32 mouse cellular contexts compared by ENCODE assay signal in genomic region chr4:43897209-43897608, GRCm38 (mm10). TPM values are rescaled to one million over a fixed set of nuclear protein-coding genes. Genes with fewer than 3 reads are reported as not detected.
A peak's percentile ranks its signal among the peaks of the same experiment; 100 is the strongest.
DNase-seq lines count a peak whose midpoint lies in the region; ATAC-seq and TF ChIP-seq lines count a peak whose summit lies in the region.
"Had no signal": no experiment of that assay in that cellular context is flagged by ENCODE, and none has a peak within 500 bp of the region (broad histone marks: within the 10 kb centered on the region; RNA-seq: fewer than 3 reads in every experiment).

No protein-coding gene starts in this region.

- no peaks in the 10 kb centered on the region for H3K27me3 ChIP-seq in CH12.LX (replicated peaks)
- no peaks in the 10 kb centered on the region for H3K27me3 ChIP-seq in midbrain, embryonic 16.5 days (ENCODE audit: control insufficient read depth, insufficient read depth, low read depth, low read length)
- H3K27me3 ChIP-seq: embryonic facial prominence, embryonic 12.5 days; forebrain, embryonic 13.5 days; forebrain, embryonic 15.5 days; Patski had no signal

- no peak overlapping the region for H3K27ac ChIP-seq in CH12.LX (ENCODE audit: insufficient read depth, low read depth)
- H3K27ac ChIP-seq in midbrain, embryonic 16.5 days (ENCODE audit: low read length): no peak overlapping the region
- H3K27ac ChIP-seq: embryonic facial prominence, embryonic 10.5 days; embryonic facial prominence, embryonic 12.5 days; forebrain, embryonic 13.5 days; forebrain, embryonic 15.5 days had no signal

- TF ChIP-seq CTCF in CH12.LX (conservative IDR thresholded peaks at IDR 0.05 in 1 of 2, IDR thresholded peaks at IDR 0.05 in 1 of 2; ENCODE audit: low read depth in 2 of 2, low read length in 2 of 2): no peak

- TF ChIP-seq RAD21 in CH12.LX (IDR thresholded peaks at IDR 0.05; ENCODE audit: low read depth, low read length): no peak

- no peaks in the 10 kb centered on the region for H3K36me3 ChIP-seq in CH12.LX (replicated peaks in 1 of 2; ENCODE audit: control insufficient read depth in 1 of 2, insufficient read depth in 1 of 2, low read length in 1 of 2)
- H3K36me3 ChIP-seq in midbrain, embryonic 16.5 days (ENCODE audit: control insufficient read depth, insufficient read depth, low read length): peaks cover 5% of the 10 kb centered on the region; the same call in 1 of the 2 replicates

- H3K9ac ChIP-seq in CH12.LX (ENCODE audit: insufficient read depth, low read depth): no peak overlapping the region
- no peak overlapping the region for H3K9ac ChIP-seq in midbrain, embryonic 16.5 days (ENCODE audit: low read depth, low read length)
- H3K9ac ChIP-seq: embryonic facial prominence, embryonic 12.5 days; forebrain, embryonic 13.5 days; forebrain, embryonic 15.5 days; forebrain, postnatal 0 days had no signal

- H3K4me3 ChIP-seq in CH12.LX (replicated peaks in 1 of 3; ENCODE audit: low read depth in 2 of 3, low read length in 2 of 3, poor library complexity in 1 of 3): no peak overlapping the region
- no peak overlapping the region for H3K4me3 ChIP-seq in midbrain, embryonic 16.5 days (ENCODE audit: low read depth, low read length)
- H3K4me3 ChIP-seq: embryonic facial prominence, embryonic 10.5 days; embryonic facial prominence, embryonic 12.5 days; forebrain, embryonic 13.5 days; forebrain, embryonic 15.5 days had no signal

- peak; percentile 17 for DNase-seq in 3T3-L1 (ENCODE audit: low read depth, low spot score)
- peak; percentile 53 for DNase-seq in 416B (ENCODE audit: low read depth)
- DNase-seq in CH12.LX (ENCODE audit: extremely low read depth): peak; percentile 20
- peak; percentile 42 for DNase-seq in brain, adult 2 months (ENCODE audit: low read depth, low spot score)
- no peak for DNase-seq in cerebellum, postnatal 14 days
- DNase-seq in ovary, postnatal 10 days (ENCODE audit: low spot score): no peak
- DNase-seq: adrenal gland, adult 8-10 months; adrenal gland, postnatal 14 days; adrenal gland, postnatal 36 days; B cell, adult 2 months; cerebellum, adult 11 months; cerebellum, adult 18-20 months; cerebellum, adult 8-10 months; cerebellum, adult 9-11 months; cerebellum, postnatal 25 days; forebrain, postnatal 0 days had no signal

- no peaks in the 10 kb centered on the region for H3K79me2 ChIP-seq in CH12.LX (replicated peaks; ENCODE audit: control insufficient read depth, extremely low read depth, insufficient read depth, poor library complexity, severe bottlenecking)

- H3K4me1 ChIP-seq in CH12.LX (ENCODE audit: control insufficient read depth in 1 of 2, insufficient read depth in 2 of 2): peaks cover 16 to 45% of the 10 kb centered on the region in 2 experiments
- no peaks in the 10 kb centered on the region for H3K4me1 ChIP-seq in midbrain, embryonic 16.5 days (ENCODE audit: control insufficient read depth, insufficient read depth, low read length)
- H3K4me1 ChIP-seq: embryonic facial prominence, embryonic 10.5 days; embryonic facial prominence, embryonic 12.5 days; forebrain, embryonic 13.5 days; forebrain, embryonic 15.5 days had no signal

- dilution Hi-C loops in CH12.LX (cut with MboI; ENCODE audit: extremely low pct_ligation_motif_present, extremely low pct_unique_long_range_greater_than_20kb, low sequenced_read_pairs): no loop called here

- no peak for TF ChIP-seq EP300 in CH12.LX (IDR thresholded peaks at IDR 0.05; ENCODE audit: low read length)

- in situ Hi-C loops in CH12.LX (cut with MboI; ENCODE audit: low pct_ligation_motif_present, low pct_unique_long_range_greater_than_20kb, low sequenced_read_pairs): no loop called here

- no peak for ATAC-seq in midbrain, embryonic 16.5 days
- ATAC-seq: activated CD4-positive, CD25-positive, alpha-beta regulatory T cell, adult 4 months; CD4-positive, CD25-positive, alpha-beta regulatory T cell, adult 4 months; forebrain, embryonic 13.5 days; forebrain, embryonic 15.5 days; forebrain, postnatal 0 days; Patski had no signal

- no peaks in the 10 kb centered on the region for H3K9me3 ChIP-seq in CH12.LX (replicated peaks; ENCODE audit: low read length)
- H3K9me3 ChIP-seq in midbrain, embryonic 16.5 days (replicated peaks; ENCODE audit: control insufficient read depth, low read length, poor library complexity, severe bottlenecking): no peaks in the 10 kb centered on the region
- H3K9me3 ChIP-seq: embryonic facial prominence, embryonic 10.5 days; embryonic facial prominence, embryonic 12.5 days; forebrain, embryonic 13.5 days; forebrain, embryonic 15.5 days had no signal

- H3K4me2 ChIP-seq in CH12.LX (ENCODE audit: insufficient read depth, low read depth, poor library complexity, severe bottlenecking): no peak overlapping the region
- H3K4me2 ChIP-seq in midbrain, embryonic 16.5 days (ENCODE audit: low read length): no peak overlapping the region
- H3K4me2 ChIP-seq: embryonic facial prominence, embryonic 12.5 days; forebrain, embryonic 13.5 days; forebrain, embryonic 15.5 days had no signal

- TF ChIP-seq POLR2A in CH12.LX (IDR thresholded peaks at IDR 0.05; ENCODE audit: low read depth, low read length): no peak

TF ChIP-seq in CH12.LX, 34 proteins besides CTCF, POLR2A, EP300 and RAD21:
- TF ChIP-seq ETS1 (conservative IDR thresholded peaks at IDR 0.05; ENCODE audit: low read depth, low read length) (no peak), KAT2A (IDR thresholded peaks at IDR 0.05; ENCODE audit: insufficient replicate concordance, low read length) (no peak), MAZ (IDR thresholded peaks at IDR 0.05; ENCODE audit: low read depth, low read length) (no peak), JUN (IDR thresholded peaks at IDR 0.05; ENCODE audit: insufficient read depth, low read depth, low read length) (no peak), MXI1 (IDR thresholded peaks at IDR 0.05; ENCODE audit: low read depth, low read length) (no peak), ZMIZ1 (IDR thresholded peaks at IDR 0.05; ENCODE audit: low read depth, low read length) (no peak), TCF12 (IDR thresholded peaks at IDR 0.05; ENCODE audit: low read depth, low read length) (no peak), SIN3A (IDR thresholded peaks at IDR 0.05; ENCODE audit: low read length) (no peak), CHD1 (IDR thresholded peaks at IDR 0.05; ENCODE audit: low read depth, low read length) (no peak), MYC (IDR thresholded peaks at IDR 0.05; ENCODE audit: low read depth, low read length) (no peak), JUND (conservative IDR thresholded peaks at IDR 0.05; ENCODE audit: low read depth, low read length) (no peak), GABPA (IDR thresholded peaks at IDR 0.05; ENCODE audit: insufficient replicate concordance, low read depth, low read length) (no peak), BHLHE40 (IDR thresholded peaks at IDR 0.05; ENCODE audit: low read depth, low read length) (no peak)

RNA-seq across cellular contexts. Expression of gene Reck, which starts 21.9 kb away (rescaled TPM):
- total RNA-seq in CH12.LX (2012; rRNA removed) (0.55 and 0.68 TPM in 2 replicates), CH12.LX (2014; rRNA removed) (0.34 and 0.44 TPM in 2 replicates)
- 1.4 and 1.8 TPM in 2 replicates for polyA plus RNA-seq in CH12.LX (2012; ENCODE audit: insufficient read length, low read depth)
- polyA plus RNA-seq in midbrain, embryonic 16.5 days (2015; fragmentation: Nextera tagmentation; extraction: Ambion mirVana): 4.4 and 6.1 TPM in 2 replicates

RNA-seq across cellular contexts. Expression of gene Olfr155, which starts 45.8 kb away (rescaled TPM):
- total RNA-seq in CH12.LX (2012; rRNA removed) (not detected in 2 replicates), CH12.LX (2014; rRNA removed) (not detected in 2 replicates)
- polyA plus RNA-seq in CH12.LX (2012; ENCODE audit: insufficient read length, low read depth): not detected in 2 replicates
- not detected in 2 replicates for polyA plus RNA-seq in midbrain, embryonic 16.5 days (2015; fragmentation: Nextera tagmentation; extraction: Ambion mirVana)
- total RNA-seq: adrenal gland, adult 18-20 months; adrenal gland, adult 8-10 months; adrenal gland, postnatal 14 days; adrenal gland, postnatal 36 days; ES-E14; forebrain, postnatal 0 days; MEL had no signal
- polyA plus RNA-seq: brain, embryonic 14.5 days; CD4-positive, CD25-positive, alpha-beta regulatory T cell, adult 4 months; cortical plate, adult 2 months; embryonic facial prominence, embryonic 10.5 days; embryonic facial prominence, embryonic 14.5 days; forebrain, embryonic 11.5 days; forebrain, embryonic 13.5 days; forebrain, embryonic 15.5 days; forebrain, postnatal 0 days; frontal cortex, adult 2 months; Patski had no signal

RNA-seq across cellular contexts. Expression of gene Olfr157, which starts 57.2 kb away (rescaled TPM):
- total RNA-seq in CH12.LX (2012; rRNA removed) (not detected in 2 replicates), CH12.LX (2014; rRNA removed) (not detected in 2 replicates)
- 0.03 TPM in 1 of 2 replicates, not detected in the other for polyA plus RNA-seq in CH12.LX (2012; ENCODE audit: insufficient read length, low read depth)
- polyA plus RNA-seq in midbrain, embryonic 16.5 days (2015; fragmentation: Nextera tagmentation; extraction: Ambion mirVana): not detected in 2 replicates
- total RNA-seq: adrenal gland, adult 18-20 months; adrenal gland, adult 8-10 months; adrenal gland, postnatal 14 days; adrenal gland, postnatal 36 days; forebrain, postnatal 0 days; MEL had no signal
- polyA plus RNA-seq: brain, embryonic 14.5 days; cortical plate, adult 2 months; embryonic facial prominence, embryonic 10.5 days; embryonic facial prominence, embryonic 14.5 days; forebrain, embryonic 11.5 days; forebrain, embryonic 13.5 days; forebrain, embryonic 15.5 days; forebrain, postnatal 0 days; frontal cortex, adult 2 months; Patski had no signal

RNA-seq across cellular contexts. Expression of gene Glipr2, which starts 60.0 kb away (rescaled TPM):
- total RNA-seq in CH12.LX (2012; rRNA removed) (47.6 and 60.3 TPM in 2 replicates), CH12.LX (2014; rRNA removed) (138 and 146 TPM in 2 replicates)
- polyA plus RNA-seq in CH12.LX (2012; ENCODE audit: insufficient read length, low read depth): 57.2 and 62.8 TPM in 2 replicates
- 26.6 and 32.1 TPM in 2 replicates for polyA plus RNA-seq in midbrain, embryonic 16.5 days (2015; fragmentation: Nextera tagmentation; extraction: Ambion mirVana)

Comparison
In these comparisons a context has a peak if more than half of its experiments do, and no peak if none do; other contexts are left out.
1. DNase-seq: peak in 3T3-L1 (single experiment), 416B (single experiment), CH12.LX (single experiment) and brain, adult 2 months (single experiment); none in cerebellum, postnatal 14 days (0 of 2) and ovary, postnatal 10 days (single experiment).